Mouse (Mus musculus): ENCODE measurements around the gene P3h4. TPM values are rescaled to one million over a fixed set of nuclear protein-coding genes. Genes with fewer than 3 reads are reported as not detected.
"Not testable (repeated sequence)": the region's sequence is repeated elsewhere in the genome, so short reads cannot be mapped to it uniquely, and the experiment has no call there.

The P3h4 gene
- polyA plus RNA-seq, 1 experiment from 2014 or later = 47.1 TPM

DNA sequence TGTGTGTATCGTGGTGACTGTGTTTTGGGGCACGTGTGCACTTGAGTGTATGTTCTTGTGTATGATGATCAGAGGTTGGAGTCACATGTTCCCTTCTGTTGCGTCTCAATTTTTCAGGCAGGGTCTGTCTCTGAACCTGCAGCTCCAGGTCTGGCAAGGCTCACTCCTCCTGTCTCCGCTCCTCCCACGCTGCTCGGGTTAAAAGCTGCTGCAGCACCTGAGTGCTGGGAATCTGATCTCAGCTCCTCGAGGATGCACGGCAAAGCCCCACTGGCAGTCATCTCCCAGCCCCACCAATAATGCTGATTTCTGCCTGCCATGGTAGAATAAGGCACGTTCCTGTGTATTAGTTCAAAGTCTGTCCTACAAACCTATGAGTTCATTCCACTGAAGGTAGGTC, 39.5 kb downstream of the P3h4 start:
- no peaks in the 10 kb centered on the region for H3K9me3 ChIP-seq (ENCODE audit: low read length)
- no peaks in the 10 kb centered on the region for H3K27me3 ChIP-seq (replicated peaks; ENCODE audit: insufficient read depth, low read length)
- TF ChIP-seq EP300 (IDR thresholded peaks at IDR 0.05) = no peak
- no peak for TF ChIP-seq CTCF (IDR thresholded peaks at IDR 0.05)
- ATAC-seq (no peak), DNase-seq (ENCODE audit: low spot score) (no peak)
- H3K4me1 ChIP-seq (ENCODE audit: insufficient read depth, low read depth, low read length) = no peaks in the 10 kb centered on the region
- H3K9ac ChIP-seq (replicated peaks; ENCODE audit: low read depth) = no peak overlapping the region
- 88% methylated on average over 9 of the region's 9 CpGs for WGBS
- H3K27ac ChIP-seq (ENCODE audit: low read length) = no peak overlapping the region
- no peak overlapping the region for H3K4me3 ChIP-seq (ENCODE audit: low read depth, low read length)
- H3K4me2 ChIP-seq (replicated peaks; ENCODE audit: low read depth, low read length) = no peak overlapping the region
- peaks cover 73% of the 10 kb centered on the region for H3K36me3 ChIP-seq (ENCODE audit: insufficient read depth, low read length)

DNA sequence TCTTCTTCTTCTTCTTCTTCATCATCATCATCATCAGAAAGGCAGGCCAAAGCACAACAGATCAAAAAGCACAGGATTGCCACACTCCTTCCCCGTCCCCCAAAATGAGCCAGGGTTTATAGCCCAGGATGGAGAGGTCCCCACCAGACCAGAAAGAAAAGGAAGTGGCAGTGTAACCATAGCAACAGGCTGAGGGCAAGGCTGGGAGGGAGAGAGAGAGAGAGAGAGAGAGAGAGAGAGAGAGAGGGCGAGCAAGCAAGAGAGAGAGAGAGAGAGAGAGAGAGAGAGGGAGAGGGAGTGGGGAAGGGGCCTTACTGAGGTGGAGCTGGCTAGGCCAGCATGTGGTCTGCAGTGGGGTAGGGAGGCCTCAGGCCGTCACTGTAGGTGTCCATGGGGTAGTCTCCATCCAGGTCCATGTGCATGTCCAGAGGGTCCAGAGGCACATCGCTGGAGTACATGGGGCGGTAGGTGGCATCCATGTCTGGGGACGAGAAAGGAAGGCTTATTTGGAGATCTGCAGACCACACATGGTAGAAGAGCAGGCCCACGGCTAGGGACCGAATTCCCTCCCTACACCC, 42.6 kb downstream of the P3h4 start:
- ATAC-seq = no peak
- Histone ChIP-seq H3K27ac (ENCODE audit: low read length) (no peak overlapping the region), H3K4me3 (ENCODE audit: low read depth, low read length) (no peak overlapping the region), H3K27me3 (replicated peaks; ENCODE audit: insufficient read depth, low read length) (no peaks in the 10 kb centered on the region), H3K4me2 (replicated peaks; ENCODE audit: low read depth, low read length) (no peak overlapping the region), H3K4me1 (ENCODE audit: insufficient read depth, low read depth, low read length) (no peaks in the 10 kb centered on the region), H3K9ac (replicated peaks; ENCODE audit: low read depth) (no peak overlapping the region), H3K9me3 (ENCODE audit: low read length) (no peaks in the 10 kb centered on the region), H3K36me3 (ENCODE audit: insufficient read depth, low read length) (peaks cover 67% of the 10 kb centered on the region)
- no peak for DNase-seq (ENCODE audit: low spot score)
- TF ChIP-seq CTCF (IDR thresholded peaks at IDR 0.05) (no peak), EP300 (IDR thresholded peaks at IDR 0.05) (no peak)
- WGBS = 83% methylated on average over 7 of the region's 8 CpGs

GRCm38 (mm10) chr11:100369822-100370221, 44.8 kb downstream of the P3h4 start:
- WGBS = 54% methylated on average over 8 of the region's 8 CpGs
- Histone ChIP-seq H3K9me3 (ENCODE audit: low read length) (no peaks in the 10 kb centered on the region), H3K9ac (replicated peaks; ENCODE audit: low read depth) (no peak overlapping the region), H3K4me1 (ENCODE audit: insufficient read depth, low read depth, low read length) (no peaks in the 10 kb centered on the region), H3K27me3 (replicated peaks; ENCODE audit: insufficient read depth, low read length) (no peaks in the 10 kb centered on the region), H3K4me2 (replicated peaks; ENCODE audit: low read depth, low read length) (no peak overlapping the region), H3K4me3 (ENCODE audit: low read depth, low read length) (no peak overlapping the region), H3K27ac (ENCODE audit: low read length) (no peak overlapping the region), H3K36me3 (ENCODE audit: insufficient read depth, low read length) (peaks cover 52% of the 10 kb centered on the region)
- DNase-seq (ENCODE audit: low spot score) (no peak), ATAC-seq (no peak)
- no peak for TF ChIP-seq EP300 (IDR thresholded peaks at IDR 0.05)
- TF ChIP-seq CTCF (IDR thresholded peaks at IDR 0.05) = no peak

DNA sequence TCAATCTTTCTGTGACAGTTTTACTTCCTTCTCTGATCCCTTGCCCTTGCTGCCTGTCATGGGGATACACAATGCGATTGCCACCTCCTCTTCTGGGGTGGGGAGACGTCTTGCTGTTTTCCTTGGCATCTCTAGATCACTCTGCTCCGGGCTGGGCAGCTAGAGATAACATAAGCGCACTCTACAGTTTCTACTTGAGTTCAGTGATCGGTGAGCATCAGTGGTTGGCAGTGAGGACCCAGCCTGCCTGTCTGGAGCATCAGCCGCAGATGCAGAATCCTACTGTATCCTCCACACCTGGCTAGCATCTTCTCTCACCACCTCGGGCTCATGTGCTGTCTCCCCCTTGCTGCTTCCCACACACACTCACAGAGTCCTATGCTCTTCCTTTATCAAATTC, 45.5 kb downstream of the P3h4 start:
- no peak for TF ChIP-seq EP300 (IDR thresholded peaks at IDR 0.05)
- TF ChIP-seq CTCF (IDR thresholded peaks at IDR 0.05) = no peak

DNA sequence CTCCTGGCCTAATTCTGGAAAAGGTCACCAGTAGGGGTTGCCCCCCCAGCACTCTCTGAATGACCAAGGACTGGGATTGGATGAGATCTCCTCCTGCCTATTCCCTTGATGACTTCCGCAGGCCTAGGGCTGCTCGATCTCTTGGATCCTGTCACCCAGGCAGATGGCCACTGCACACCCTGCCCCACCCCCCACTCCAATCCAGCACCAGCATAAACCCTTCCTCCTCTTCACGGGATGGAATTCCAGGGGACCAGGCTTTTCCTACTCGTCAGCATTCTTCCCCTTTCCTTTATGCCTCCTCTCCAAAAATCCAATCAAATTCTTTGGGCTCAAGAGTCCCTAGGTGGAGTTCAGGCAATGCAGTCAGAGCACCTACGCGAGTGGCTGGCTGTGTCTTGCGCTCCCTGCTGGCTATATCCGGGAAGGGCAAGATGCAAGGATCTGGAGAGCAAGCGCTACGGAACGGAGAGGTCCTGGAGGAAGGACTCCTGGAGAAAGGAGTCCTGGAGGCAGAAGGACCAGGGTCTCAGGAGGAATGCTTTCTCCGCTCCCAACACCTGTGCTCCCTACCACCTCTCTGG, 51.6 kb downstream of the P3h4 start:
- Histone ChIP-seq H3K36me3 (ENCODE audit: insufficient read depth, low read length) (no peaks in the 10 kb centered on the region), H3K27me3 (replicated peaks; ENCODE audit: insufficient read depth, low read length) (0 out of 2 replicates have a peak, but pooled peaks cover 4% of the 10 kb centered on the region), H3K4me1 (ENCODE audit: insufficient read depth, low read depth, low read length) (no peaks in the 10 kb centered on the region), H3K9ac (replicated peaks; ENCODE audit: low read depth) (no peak overlapping the region), H3K27ac (ENCODE audit: low read length) (no peak overlapping the region), H3K4me2 (replicated peaks; ENCODE audit: low read depth, low read length) (no peak overlapping the region), H3K4me3 (ENCODE audit: low read depth, low read length) (no peak overlapping the region), H3K9me3 (ENCODE audit: low read length) (no peaks in the 10 kb centered on the region)
- ATAC-seq (peak; percentile 63), DNase-seq (ENCODE audit: low spot score) (peak; percentile 75)
- WGBS = 9% methylated on average over 12 of the region's 12 CpGs
- TF ChIP-seq EP300 (IDR thresholded peaks at IDR 0.05) (no peak), CTCF (IDR thresholded peaks at IDR 0.05) (peak; percentile 91)

More for the DNA sequence above, 45.5 kb downstream of the P3h4 start:
- DNase-seq (ENCODE audit: low spot score) = no peak
- Histone ChIP-seq H3K4me1 (ENCODE audit: insufficient read depth, low read depth, low read length) (no peaks in the 10 kb centered on the region), H3K9me3 (ENCODE audit: low read length) (no peaks in the 10 kb centered on the region), H3K27me3 (replicated peaks; ENCODE audit: insufficient read depth, low read length) (no peaks in the 10 kb centered on the region), H3K9ac (replicated peaks; ENCODE audit: low read depth) (no peak overlapping the region), H3K36me3 (ENCODE audit: insufficient read depth, low read length) (peaks cover 47% of the 10 kb centered on the region), H3K4me2 (replicated peaks; ENCODE audit: low read depth, low read length) (no peak overlapping the region), H3K27ac (ENCODE audit: low read length) (no peak overlapping the region), H3K4me3 (ENCODE audit: low read depth, low read length) (no peak overlapping the region)
- 64% methylated on average over 7 of the region's 7 CpGs for WGBS
- no peak for ATAC-seq

- WGBS = 11% methylated on average over 8 of the region's 8 CpGs
- peak; percentile 39; the same call in 1 of the 2 replicates for ATAC-seq
- no peak overlapping the region for H3K9ac ChIP-seq (replicated peaks; ENCODE audit: low read depth)
- no peak overlapping the region for H3K4me3 ChIP-seq (ENCODE audit: low read depth, low read length)
- H3K36me3 ChIP-seq (ENCODE audit: insufficient read depth, low read length) = no peaks in the 10 kb centered on the region
- TF ChIP-seq EP300 (IDR thresholded peaks at IDR 0.05) = no peak
- TF ChIP-seq CTCF (IDR thresholded peaks at IDR 0.05) = peak; percentile 92
- H3K27me3 ChIP-seq (replicated peaks; ENCODE audit: insufficient read depth, low read length) = 0 out of 2 replicates have a peak, but pooled peaks cover 5% of the 10 kb centered on the region
- peak; percentile 75 for DNase-seq (ENCODE audit: low spot score)
- H3K9me3 ChIP-seq (ENCODE audit: low read length) = no peaks in the 10 kb centered on the region
- H3K27ac ChIP-seq (ENCODE audit: low read length) = no peak overlapping the region
- no peaks in the 10 kb centered on the region for H3K4me1 ChIP-seq (ENCODE audit: insufficient read depth, low read depth, low read length)
- H3K4me2 ChIP-seq (replicated peaks; ENCODE audit: low read depth, low read length) = no peak overlapping the region
Measured at GRCm38 (mm10) chr11:100362209-100362978, 52.2 kb downstream of the P3h4 start.

DNA sequence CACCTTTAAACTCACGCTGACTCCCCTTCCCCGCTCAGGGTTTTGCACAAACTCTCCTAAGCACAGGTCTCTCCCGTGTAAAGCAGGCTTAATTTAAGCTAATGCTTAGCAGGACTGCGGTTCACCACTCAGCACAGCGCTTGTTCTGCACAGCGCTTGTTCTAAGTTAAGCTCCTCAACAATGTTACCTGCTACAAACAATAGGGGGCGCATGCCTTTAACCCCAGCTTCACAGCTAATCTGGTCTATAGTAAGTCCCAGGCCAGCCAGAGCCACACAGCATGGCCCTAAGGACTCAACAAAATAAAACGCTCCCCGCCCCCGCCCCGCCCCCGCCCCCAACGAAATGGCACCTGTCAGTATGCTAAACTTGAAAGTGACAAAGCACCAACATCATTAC, 53.6 kb downstream of the P3h4 start:
- not testable (repeated sequence) for H3K4me3 ChIP-seq (ENCODE audit: low read depth, low read length); H3K36me3 ChIP-seq (ENCODE audit: insufficient read depth, low read length); H3K4me2 ChIP-seq (replicated peaks; ENCODE audit: low read depth, low read length); H3K9ac ChIP-seq (replicated peaks; ENCODE audit: low read depth); H3K4me1 ChIP-seq (ENCODE audit: insufficient read depth, low read depth, low read length); H3K27ac ChIP-seq (ENCODE audit: low read length); H3K9me3 ChIP-seq (ENCODE audit: low read length); ATAC-seq; DNase-seq (ENCODE audit: low spot score); H3K27me3 ChIP-seq (replicated peaks; ENCODE audit: insufficient read depth, low read length)
- WGBS = no CpG with 5 or more reads among the region's 13 CpGs

Measured in lung, postnatal 0 days (tissue).